Mouse (Mus musculus): ENCODE data around the gene Ick. TPM values are rescaled to one million over a fixed set of nuclear protein-coding genes. Genes with fewer than 3 reads are reported as not detected.

The Ick gene
- polyA plus RNA-seq, 1 experiment = 8.2 TPM

DNA sequence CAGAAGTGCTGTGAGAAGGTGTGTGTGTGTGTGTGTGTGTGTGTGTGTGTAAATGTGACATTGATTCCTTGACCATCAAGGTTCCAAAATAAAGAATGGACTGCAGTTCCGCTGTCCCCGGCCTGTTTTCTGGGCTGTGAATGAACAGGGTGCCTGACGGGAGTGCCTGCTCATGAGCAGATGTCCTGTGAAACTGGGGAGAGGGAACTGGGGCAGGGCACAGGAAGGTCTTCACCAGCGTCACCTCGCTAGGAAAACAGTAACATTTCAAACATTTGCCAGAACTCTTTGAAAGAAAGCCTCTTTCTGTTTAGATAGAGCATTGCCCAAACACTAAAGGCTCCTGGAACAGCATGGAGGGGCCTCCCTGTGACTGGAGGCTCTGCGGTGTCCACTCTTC, 13.0 kb downstream of the Ick start:
- no peak overlapping the region for H3K4me3 ChIP-seq (ENCODE audit: insufficient read depth, low read depth, low read length)
- peak overlapping the region; percentile 51 for H3K27ac ChIP-seq (ENCODE audit: insufficient read depth, low read depth, low read length)
- no peak for TF ChIP-seq POLR2A (IDR thresholded peaks at IDR 0.05; ENCODE audit: low read depth, low read length)
- TF ChIP-seq CTCF (conservative IDR thresholded peaks at IDR 0.05; ENCODE audit: insufficient read depth, insufficient read length, low read depth, low read length) = no peak
- 77% methylated on average over 6 of the region's 6 CpGs for WGBS
- H3K27me3 ChIP-seq (replicated peaks; ENCODE audit: control insufficient read depth, insufficient read depth, low read length) = no peaks in the 10 kb centered on the region
- H3K36me3 ChIP-seq (ENCODE audit: control insufficient read depth, insufficient read depth, low read length) = no peaks in the 10 kb centered on the region
- DNase-seq = no peak
- H3K4me1 ChIP-seq (ENCODE audit: control insufficient read depth, insufficient read depth, low read length) = peaks cover 10% of the 10 kb centered on the region

DNA sequence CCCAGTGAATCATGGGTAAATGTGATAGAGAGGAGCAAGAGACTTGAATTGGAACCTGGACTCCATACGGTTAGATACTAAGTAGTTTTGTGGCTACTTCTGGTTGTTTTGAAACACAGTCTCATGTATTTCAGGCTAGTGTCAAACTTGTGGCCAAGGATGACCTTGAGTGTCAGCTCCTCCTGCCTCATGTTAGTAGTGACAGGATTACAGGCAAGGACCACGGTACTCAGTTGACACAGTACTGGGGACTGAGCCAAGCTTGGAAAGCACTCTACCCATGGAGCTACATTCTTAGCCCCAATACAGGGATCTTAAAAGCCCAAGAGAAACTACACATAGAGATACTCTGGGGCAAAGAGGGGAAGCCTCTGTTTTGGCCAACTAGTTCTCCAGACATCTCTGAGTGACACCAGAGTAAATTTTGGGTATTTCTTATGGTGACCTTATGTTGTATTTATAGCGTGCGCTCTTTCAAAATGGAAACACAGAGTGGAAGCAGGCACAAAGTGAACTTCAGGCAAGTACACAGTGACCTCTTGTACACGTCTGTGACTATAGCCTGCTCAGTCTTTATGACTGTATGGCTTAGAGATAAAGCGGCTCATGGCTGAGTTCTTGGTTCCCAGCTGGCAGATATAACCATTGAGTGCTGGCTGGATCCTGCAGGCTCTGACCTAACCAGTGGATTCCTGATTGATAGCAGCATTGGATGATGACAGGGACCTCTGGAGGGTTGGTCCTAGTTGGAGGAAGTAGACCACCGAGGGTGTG, 14.1 kb downstream of the Ick start:
- H3K27ac ChIP-seq (ENCODE audit: insufficient read depth, low read depth, low read length) = no peak overlapping the region
- 85% methylated on average over 7 of the region's 7 CpGs for WGBS
- TF ChIP-seq CTCF (conservative IDR thresholded peaks at IDR 0.05; ENCODE audit: insufficient read depth, insufficient read length, low read depth, low read length) = no peak
- TF ChIP-seq POLR2A (IDR thresholded peaks at IDR 0.05; ENCODE audit: low read depth, low read length) = no peak
- H3K36me3 ChIP-seq (ENCODE audit: control insufficient read depth, insufficient read depth, low read length) = no peaks in the 10 kb centered on the region
- DNase-seq = no peak
- no peaks in the 10 kb centered on the region for H3K27me3 ChIP-seq (replicated peaks; ENCODE audit: control insufficient read depth, insufficient read depth, low read length)
- H3K4me1 ChIP-seq (ENCODE audit: control insufficient read depth, insufficient read depth, low read length) = peaks cover 10% of the 10 kb centered on the region
- no peak overlapping the region for H3K4me3 ChIP-seq (ENCODE audit: insufficient read depth, low read depth, low read length)

DNA sequence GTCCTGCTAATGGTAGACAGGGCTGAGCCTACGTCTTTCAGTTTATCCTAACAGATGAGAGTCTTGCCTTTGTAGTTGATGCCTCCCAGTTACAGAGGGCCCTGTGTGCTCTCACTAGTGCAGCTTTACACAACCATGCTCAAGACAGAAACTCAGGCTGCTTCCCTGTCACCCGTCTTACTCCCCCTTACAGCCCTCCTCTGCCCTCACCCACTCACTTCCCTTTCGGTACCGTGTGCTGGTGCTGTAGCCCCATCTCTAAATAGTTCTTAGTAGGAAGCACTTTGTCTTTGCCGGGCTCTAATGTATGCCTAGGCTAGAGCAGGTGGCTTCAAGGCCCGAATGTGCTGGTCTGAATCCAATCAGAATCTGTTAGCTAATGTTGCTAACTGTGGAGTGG, 15.3 kb downstream of the Ick start:
- 75% methylated on average over 6 of the region's 6 CpGs for WGBS
- H3K36me3 ChIP-seq (ENCODE audit: control insufficient read depth, insufficient read depth, low read length) = no peaks in the 10 kb centered on the region
- DNase-seq = no peak
- no peak overlapping the region for H3K4me3 ChIP-seq (ENCODE audit: insufficient read depth, low read depth, low read length)
- H3K27ac ChIP-seq (ENCODE audit: insufficient read depth, low read depth, low read length) = no peak overlapping the region
- H3K27me3 ChIP-seq (replicated peaks; ENCODE audit: control insufficient read depth, insufficient read depth, low read length) = no peaks in the 10 kb centered on the region
- TF ChIP-seq POLR2A (IDR thresholded peaks at IDR 0.05; ENCODE audit: low read depth, low read length) (no peak), CTCF (conservative IDR thresholded peaks at IDR 0.05; ENCODE audit: insufficient read depth, insufficient read length, low read depth, low read length) (no peak)
- peaks cover 10% of the 10 kb centered on the region for H3K4me1 ChIP-seq (ENCODE audit: control insufficient read depth, insufficient read depth, low read length)

DNA sequence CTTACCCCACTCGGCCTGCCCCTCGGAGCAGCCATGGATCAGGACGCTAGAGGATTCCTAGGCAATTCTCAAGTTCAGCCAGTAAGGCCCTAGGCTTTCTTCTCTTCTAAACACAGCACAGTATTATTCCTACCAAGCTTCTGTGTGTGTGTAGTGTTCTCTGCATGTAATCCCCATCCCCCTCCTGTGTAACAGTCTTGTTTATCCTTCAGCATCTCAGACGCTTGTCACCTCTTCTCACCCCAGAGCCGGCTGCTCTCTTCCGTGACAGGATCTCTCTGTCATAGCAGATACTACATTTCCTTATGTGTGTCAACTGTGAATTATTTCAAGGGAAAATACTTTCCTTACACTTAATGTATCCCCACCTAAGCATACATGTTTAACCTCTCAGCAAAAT, 17.0 kb downstream of the Ick start:
- H3K4me1 ChIP-seq (ENCODE audit: control insufficient read depth, insufficient read depth, low read length) = peaks cover 10% of the 10 kb centered on the region
- no peak overlapping the region for H3K4me3 ChIP-seq (ENCODE audit: insufficient read depth, low read depth, low read length)
- no peaks in the 10 kb centered on the region for H3K27me3 ChIP-seq (replicated peaks; ENCODE audit: control insufficient read depth, insufficient read depth, low read length)
- WGBS = 62% methylated on average over 6 of the region's 6 CpGs
- H3K36me3 ChIP-seq (ENCODE audit: control insufficient read depth, insufficient read depth, low read length) = no peaks in the 10 kb centered on the region
- TF ChIP-seq CTCF (conservative IDR thresholded peaks at IDR 0.05; ENCODE audit: insufficient read depth, insufficient read length, low read depth, low read length) (no peak), POLR2A (IDR thresholded peaks at IDR 0.05; ENCODE audit: low read depth, low read length) (no peak)
- H3K27ac ChIP-seq (ENCODE audit: insufficient read depth, low read depth, low read length) = no peak overlapping the region
- DNase-seq = no peak

DNA sequence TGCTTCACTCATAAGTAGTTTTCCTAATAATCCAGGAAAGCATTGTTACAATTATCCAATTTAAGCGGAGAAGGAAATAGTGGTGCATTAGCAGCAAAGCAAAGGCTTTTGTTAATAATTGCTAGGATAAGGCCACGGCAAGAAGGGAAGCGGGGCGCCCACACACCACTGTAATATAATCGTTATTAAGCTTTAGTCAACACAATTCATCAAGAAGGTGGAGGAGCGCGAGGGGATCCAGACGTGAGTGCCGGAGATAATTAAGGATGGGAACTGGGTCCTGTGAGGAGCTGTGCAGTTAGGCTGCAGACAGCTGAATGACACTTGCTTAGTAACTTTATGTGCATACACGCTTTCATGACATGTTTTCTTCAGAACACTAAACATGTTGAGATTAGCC, 17.7 kb downstream of the Ick start:
- H3K4me1 ChIP-seq (ENCODE audit: control insufficient read depth, insufficient read depth, low read length) = peaks cover 10% of the 10 kb centered on the region
- WGBS = 31% methylated on average over 10 of the region's 10 CpGs
- H3K4me3 ChIP-seq (ENCODE audit: insufficient read depth, low read depth, low read length) = no peak overlapping the region
- no peak for DNase-seq
- H3K27me3 ChIP-seq (replicated peaks; ENCODE audit: control insufficient read depth, insufficient read depth, low read length) = no peaks in the 10 kb centered on the region
- no peaks in the 10 kb centered on the region for H3K36me3 ChIP-seq (ENCODE audit: control insufficient read depth, insufficient read depth, low read length)
- no peak for TF ChIP-seq POLR2A (IDR thresholded peaks at IDR 0.05; ENCODE audit: low read depth, low read length)
- TF ChIP-seq CTCF (conservative IDR thresholded peaks at IDR 0.05; ENCODE audit: insufficient read depth, insufficient read length, low read depth, low read length) = no peak
- H3K27ac ChIP-seq (ENCODE audit: insufficient read depth, low read depth, low read length) = no peak overlapping the region

DNA sequence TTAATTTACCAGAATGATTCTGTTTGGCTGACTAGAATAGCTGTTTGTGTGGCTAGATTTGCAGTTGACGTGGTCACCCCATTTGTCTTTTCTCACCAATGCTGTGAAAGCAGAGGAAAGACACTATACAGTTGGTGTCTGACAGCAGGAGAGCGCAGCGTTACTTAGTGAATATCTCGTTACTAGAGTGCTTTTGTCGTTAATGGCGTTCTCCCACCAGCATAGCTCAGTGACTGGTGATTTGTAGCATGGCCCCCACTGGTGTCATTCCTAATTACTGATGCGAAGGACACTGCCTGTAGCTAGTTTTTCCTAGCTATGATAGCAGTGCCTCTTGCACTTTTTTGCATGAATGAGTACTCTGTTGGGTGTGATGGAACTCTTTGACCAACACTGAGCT, 26.7 kb downstream of the Ick start:
- no peak for DNase-seq
- 71% methylated on average over 7 of the region's 7 CpGs for WGBS
- no peak for TF ChIP-seq CTCF (conservative IDR thresholded peaks at IDR 0.05; ENCODE audit: insufficient read depth, insufficient read length, low read depth, low read length)
- no peak for TF ChIP-seq POLR2A (IDR thresholded peaks at IDR 0.05; ENCODE audit: low read depth, low read length)
- Histone ChIP-seq H3K4me1 (ENCODE audit: control insufficient read depth, insufficient read depth, low read length) (no peaks in the 10 kb centered on the region), H3K4me3 (ENCODE audit: insufficient read depth, low read depth, low read length) (no peak overlapping the region), H3K27ac (ENCODE audit: insufficient read depth, low read depth, low read length) (no peak overlapping the region), H3K36me3 (ENCODE audit: control insufficient read depth, insufficient read depth, low read length) (no peaks in the 10 kb centered on the region; the same call in 1 of the 2 replicates), H3K27me3 (replicated peaks; ENCODE audit: control insufficient read depth, insufficient read depth, low read length) (no peaks in the 10 kb centered on the region)

DNA sequence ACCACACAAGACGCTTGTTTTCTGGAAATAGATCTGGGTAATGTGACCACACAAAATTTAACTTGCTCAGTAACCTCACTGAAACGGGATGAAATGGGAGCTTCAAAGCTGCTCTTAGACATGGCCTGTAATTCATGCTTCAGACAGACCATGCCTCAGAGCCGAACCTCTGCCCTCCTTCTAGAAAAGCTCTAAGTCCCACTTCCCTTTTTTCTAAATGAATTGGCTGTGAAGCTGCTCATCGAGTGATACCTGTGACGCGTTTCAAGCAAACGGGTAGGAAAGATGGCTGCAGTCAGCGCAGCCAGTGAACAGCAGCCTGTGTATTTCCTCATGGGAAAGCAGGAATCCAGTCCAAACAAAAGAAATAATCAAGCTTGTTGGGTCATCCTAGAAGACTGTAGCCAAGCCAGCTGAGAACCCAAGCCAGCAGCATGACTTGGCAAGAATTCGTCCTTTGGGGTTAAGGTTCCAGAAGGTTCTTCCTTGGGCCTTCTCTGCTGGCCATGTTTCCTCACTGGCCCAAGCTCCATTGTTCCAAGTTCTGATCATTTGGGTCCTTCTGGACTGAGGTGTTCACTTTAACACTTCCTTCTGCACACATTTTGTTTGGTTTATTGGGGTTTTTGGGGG, 29.2 kb downstream of the Ick start:
- DNase-seq = peak; percentile 34
- Histone ChIP-seq H3K4me3 (ENCODE audit: insufficient read depth, low read depth, low read length) (no peak overlapping the region), H3K27me3 (replicated peaks; ENCODE audit: control insufficient read depth, insufficient read depth, low read length) (no peaks in the 10 kb centered on the region), H3K36me3 (ENCODE audit: control insufficient read depth, insufficient read depth, low read length) (no peaks in the 10 kb centered on the region; the same call in 1 of the 2 replicates), H3K27ac (ENCODE audit: insufficient read depth, low read depth, low read length) (no peak overlapping the region), H3K4me1 (ENCODE audit: control insufficient read depth, insufficient read depth, low read length) (no peaks in the 10 kb centered on the region)
- WGBS = 72% methylated on average over 9 of the region's 9 CpGs
- no peak for TF ChIP-seq POLR2A (IDR thresholded peaks at IDR 0.05; ENCODE audit: low read depth, low read length)
- TF ChIP-seq CTCF (conservative IDR thresholded peaks at IDR 0.05; ENCODE audit: insufficient read depth, insufficient read length, low read depth, low read length) = no peak

All from kidney, adult 2 months (tissue).